Mouse (Mus musculus) limb, embryonic 15.5 days (tissue): Measurements from ENCODE around the gene Pde6h. TPM values are rescaled to one million over a fixed set of nuclear protein-coding genes. Genes with fewer than 3 reads are reported as not detected.

Experiments
- ATAC-seq: fragments of 200-750 bp; cut with Nextera tagmentation; 2 replicates; pipeline ENCODE4 v1.8.0; 2017; ENCODE audit warnings: low read depth, moderate TSS enrichment; ENCODE audit not compliant: insufficient number of reproducible peaks, low FRiP score, low TSS enrichment
- H3K27ac ChIP-seq: fragments of 300-500 bp; sonication (generic); 2 replicates; pipeline ENCODE4 v1.5.1; 2015; ENCODE audit warnings: moderate library complexity, mild to moderate bottlenecking, inconsistent platforms
- H3K27me3 ChIP-seq: fragments of 300-500 bp; sonication (generic); 2 replicates; pipeline ENCODE4 v1.6.1; 2015; ENCODE audit warnings: inconsistent platforms
- H3K36me3 ChIP-seq: fragments of 300-500 bp; sonication (generic); 2 replicates; pipeline ENCODE4 v1.6.1; 2015; ENCODE audit warnings: inconsistent platforms
- H3K4me1 ChIP-seq: fragments of 300-500 bp; sonication (generic); 2 replicates; pipeline ENCODE4 v1.6.1; 2015; ENCODE audit warnings: inconsistent platforms
- H3K4me2 ChIP-seq: fragments of 300-500 bp; sonication (generic); 2 replicates; pipeline ENCODE4 v1.6.1; 2015; ENCODE audit warnings: mild to moderate bottlenecking, inconsistent platforms
- H3K4me3 ChIP-seq: fragments of 300-500 bp; sonication (generic); 2 replicates; pipeline ENCODE4 v1.5.1; 2015; ENCODE audit warnings: mild to moderate bottlenecking, inconsistent platforms
- H3K9ac ChIP-seq: fragments of 300-500 bp; sonication (generic); 2 replicates; pipeline ENCODE4 v1.6.1; 2015; ENCODE audit warnings: inconsistent platforms
- H3K9me3 ChIP-seq: fragments of 300-500 bp; sonication (generic); 2 replicates; pipeline ENCODE4 v1.6.1; 2016; ENCODE audit warnings: inconsistent platforms
- WGBS: fragments of 180-500 bp; shearing (Covaris S2); methylation state at CpG from one replicate; pipeline ENCODE4 v1.1.7; 2015; 5-methylcytosine and 5-hydroxymethylcytosine counted together
- polyA plus RNA-seq: library from polyadenylated mRNA; unstranded; fragments of >200 nt; fragmentation: Nextera tagmentation; extraction: Ambion mirVana; gene quantifications from 2 replicates; pipeline ENCODE4 v1.2.1, GENCODE M21; 2015

Gene Pde6h
- polyA plus RNA-seq, 1 experiment from 2014 or later: 0.19 TPM

DNA sequence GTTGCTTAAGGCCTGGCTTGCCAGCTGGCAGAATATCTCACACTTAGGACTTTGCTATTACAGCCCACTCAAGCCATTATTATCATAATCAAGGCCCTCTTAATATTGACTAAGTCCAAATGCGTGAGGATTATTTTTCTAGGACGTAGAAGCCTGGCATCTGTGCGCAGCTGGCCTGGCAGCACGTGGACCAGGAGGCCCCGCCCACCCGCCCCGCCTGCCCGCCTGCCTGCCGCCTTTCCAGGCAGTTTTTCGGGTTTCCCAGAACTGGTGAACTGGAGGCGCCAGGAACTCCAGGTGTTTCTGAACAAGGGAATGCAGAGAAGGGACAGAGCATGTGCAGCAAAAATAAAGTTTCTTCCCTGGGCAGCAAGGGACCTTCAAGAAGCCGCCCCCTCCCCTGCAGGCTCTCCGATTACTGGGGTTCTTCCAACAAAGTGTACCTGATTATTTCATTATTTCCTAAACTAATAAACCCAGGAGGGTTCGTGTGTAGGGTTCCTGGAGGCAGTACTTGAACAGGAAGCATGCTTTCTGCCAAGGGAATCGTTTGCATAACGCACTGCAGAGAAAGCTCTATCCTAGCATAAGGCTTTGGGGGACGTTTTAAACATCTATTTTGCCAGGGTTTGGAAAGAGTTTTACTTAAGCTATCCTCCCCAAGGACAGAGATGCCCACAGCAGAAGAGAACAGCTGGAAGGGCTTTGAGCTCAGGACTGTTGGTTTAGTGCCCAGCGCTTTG is 10.1 kb upstream of the Pde6h start:
- Histone ChIP-seq H3K4me1 (peaks cover 33% of the 10 kb centered on the region), H3K4me3 (peak overlapping the region; percentile 14), H3K9me3 (no peaks in the 10 kb centered on the region), H3K9ac (no peak overlapping the region), H3K27me3 (no peaks in the 10 kb centered on the region), H3K27ac (peak overlapping the region; percentile 87), H3K36me3 (no peaks in the 10 kb centered on the region), H3K4me2 (peak overlapping the region; percentile 36)
- ATAC-seq: peak; percentile 57
- 6% methylated on average over 18 of the region's 18 CpGs for whole genome bisulfite sequencing

DNA sequence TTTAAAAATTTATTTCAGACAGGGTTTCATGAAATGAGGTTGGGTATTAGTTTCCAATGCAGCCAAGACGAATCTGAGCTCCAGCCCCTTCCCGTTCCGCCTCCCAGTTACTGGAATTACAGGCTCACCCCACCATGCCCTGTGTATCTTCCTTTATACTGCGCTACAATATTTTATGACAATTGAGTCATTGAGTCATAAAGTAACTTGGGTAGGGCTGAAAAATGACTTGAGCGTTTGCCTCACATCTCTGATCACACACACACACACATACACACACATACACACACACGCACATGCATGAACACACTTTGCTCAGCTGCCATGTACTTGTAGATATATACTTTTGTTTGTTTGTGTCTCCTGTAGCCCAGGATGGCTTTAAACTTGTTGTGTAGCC is 9.4 kb upstream of the Pde6h start:
- no peak overlapping the region for H3K4me2 ChIP-seq
- H3K9me3 ChIP-seq: no peaks in the 10 kb centered on the region
- no peak overlapping the region for H3K9ac ChIP-seq
- no peak for ATAC-seq
- WGBS: 67% methylated on average over 6 of the region's 6 CpGs
- no peaks in the 10 kb centered on the region for H3K27me3 ChIP-seq
- peaks cover 34% of the 10 kb centered on the region for H3K4me1 ChIP-seq
- peak overlapping the region; percentile 87 for H3K27ac ChIP-seq
- no peak overlapping the region for H3K4me3 ChIP-seq
- H3K36me3 ChIP-seq: no peaks in the 10 kb centered on the region

DNA sequence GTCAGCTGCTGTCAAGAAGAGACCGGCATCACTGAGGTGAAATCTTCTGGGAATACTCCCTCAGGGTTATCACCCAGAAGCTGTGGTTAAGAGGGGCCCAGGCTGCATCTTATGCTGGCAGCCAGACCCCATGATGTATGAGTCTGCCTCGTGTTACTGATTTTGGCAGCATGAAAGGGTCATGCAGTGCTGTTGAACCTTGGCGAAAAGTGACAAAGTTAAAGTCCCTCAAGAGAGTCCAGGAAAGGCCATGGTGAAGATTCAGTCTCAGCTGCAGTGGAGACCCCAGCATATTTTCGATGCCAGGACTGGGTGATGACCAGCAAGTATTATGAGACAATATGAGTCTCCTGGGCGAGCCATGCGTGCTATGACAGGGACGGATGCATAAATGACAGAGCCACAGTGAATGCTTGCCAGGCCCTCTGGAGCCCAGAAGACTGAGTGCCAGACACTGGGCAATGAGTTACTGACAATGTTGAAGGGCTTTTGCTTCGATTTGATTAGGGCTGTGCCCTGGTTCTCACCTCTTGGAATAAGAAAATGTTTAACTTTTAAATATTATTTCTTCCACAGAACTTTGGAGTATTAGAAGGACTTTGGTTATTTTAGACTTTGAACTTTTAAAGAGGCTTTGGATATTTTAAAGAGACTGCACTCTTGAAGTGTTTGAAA is 7.8 kb upstream of the Pde6h start:
- H3K4me1 ChIP-seq: peaks cover 28% of the 10 kb centered on the region
- no peak overlapping the region for H3K4me2 ChIP-seq
- no peaks in the 10 kb centered on the region for H3K9me3 ChIP-seq
- H3K27me3 ChIP-seq: no peaks in the 10 kb centered on the region
- ATAC-seq: no peak
- H3K36me3 ChIP-seq: no peaks in the 10 kb centered on the region
- WGBS: 81% methylated on average over 8 of the region's 8 CpGs
- H3K9ac ChIP-seq: no peak overlapping the region
- no peak overlapping the region for H3K4me3 ChIP-seq
- H3K27ac ChIP-seq: 0 out of 2 replicates have a peak overlapping the region, but pooled peaks have one; percentile 11

DNA sequence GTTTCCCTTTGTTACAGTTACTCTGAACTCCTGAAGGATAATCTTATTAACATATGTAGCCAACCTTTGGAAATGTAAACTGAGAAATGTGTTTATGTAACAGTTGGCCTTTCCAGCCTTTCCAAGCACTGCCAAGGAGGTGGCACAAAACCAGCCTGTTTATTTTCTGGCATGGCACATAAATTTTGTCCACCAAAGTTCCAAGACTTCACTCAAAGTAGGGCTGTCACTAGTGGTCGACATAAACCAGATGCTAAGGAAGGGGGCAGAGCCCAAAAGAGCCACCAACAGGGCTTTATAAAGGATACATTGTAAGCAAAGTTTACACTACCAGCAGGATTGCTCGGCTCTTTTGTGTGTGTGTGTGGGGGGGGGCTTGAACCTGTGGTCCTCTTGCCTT is 5.7 kb upstream of the Pde6h start:
- H3K9me3 ChIP-seq: no peaks in the 10 kb centered on the region
- peaks cover 26% of the 10 kb centered on the region for H3K4me1 ChIP-seq
- H3K9ac ChIP-seq: no peak overlapping the region
- H3K27ac ChIP-seq: peak overlapping the region; percentile 67
- no peak overlapping the region for H3K4me2 ChIP-seq
- no peak for ATAC-seq
- no peaks in the 10 kb centered on the region for H3K36me3 ChIP-seq
- H3K4me3 ChIP-seq: no peak overlapping the region
- WGBS: 13% methylated on average over 2 of the region's 2 CpGs
- H3K27me3 ChIP-seq: no peaks in the 10 kb centered on the region

DNA sequence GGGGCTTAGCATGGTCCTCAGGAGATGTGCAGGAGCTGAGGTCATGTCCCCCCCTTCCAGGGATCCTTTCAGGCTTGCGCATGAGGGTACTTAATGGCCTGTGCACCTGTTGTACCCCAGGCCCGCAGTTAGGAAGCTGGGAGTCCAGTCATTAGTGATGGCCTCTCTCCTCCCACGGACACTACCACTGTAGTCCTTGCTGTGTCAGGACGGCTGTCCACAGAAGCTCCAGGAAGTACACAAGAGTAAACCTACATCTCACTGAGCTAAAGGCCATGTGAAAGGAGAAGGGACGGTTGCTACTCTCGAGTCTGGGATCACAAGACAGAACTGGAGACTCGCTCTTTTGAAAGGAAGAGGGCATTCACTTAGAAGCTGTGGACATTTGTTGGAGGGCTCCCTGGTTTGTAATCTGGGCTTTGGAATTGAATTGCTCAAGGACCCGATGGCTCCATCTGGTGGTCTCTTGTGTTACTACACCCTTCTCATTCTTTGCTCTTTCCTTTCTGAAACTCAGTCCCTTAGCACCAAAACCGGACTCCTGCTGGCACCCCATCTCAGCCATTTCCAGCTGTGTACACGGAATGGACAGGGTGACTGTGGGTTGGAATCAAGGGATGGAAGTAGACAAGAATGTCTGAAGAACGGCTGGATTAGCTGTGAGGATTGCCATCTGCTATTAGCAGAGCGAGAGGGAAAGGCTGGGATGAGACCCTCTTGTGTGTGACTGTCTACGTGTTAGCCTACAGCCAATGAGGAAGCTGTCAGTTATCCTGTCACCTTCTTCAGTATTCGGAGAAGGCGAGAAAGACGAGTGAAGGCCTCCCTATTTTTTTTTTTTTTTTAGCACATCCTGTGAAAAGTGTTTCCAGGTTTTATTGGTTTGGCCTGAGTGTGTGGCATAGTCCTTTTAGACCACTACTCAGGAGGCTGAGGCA is 3.0 kb upstream of the Pde6h start:
- Histone ChIP-seq H3K9me3 (no peaks in the 10 kb centered on the region), H3K4me1 (peaks cover 19% of the 10 kb centered on the region), H3K27me3 (no peaks in the 10 kb centered on the region), H3K4me3 (no peak overlapping the region), H3K27ac (no peak overlapping the region), H3K4me2 (no peak overlapping the region), H3K36me3 (no peaks in the 10 kb centered on the region), H3K9ac (no peak overlapping the region)
- WGBS: 41% methylated on average over 16 of the region's 16 CpGs
- no peak for ATAC-seq

DNA sequence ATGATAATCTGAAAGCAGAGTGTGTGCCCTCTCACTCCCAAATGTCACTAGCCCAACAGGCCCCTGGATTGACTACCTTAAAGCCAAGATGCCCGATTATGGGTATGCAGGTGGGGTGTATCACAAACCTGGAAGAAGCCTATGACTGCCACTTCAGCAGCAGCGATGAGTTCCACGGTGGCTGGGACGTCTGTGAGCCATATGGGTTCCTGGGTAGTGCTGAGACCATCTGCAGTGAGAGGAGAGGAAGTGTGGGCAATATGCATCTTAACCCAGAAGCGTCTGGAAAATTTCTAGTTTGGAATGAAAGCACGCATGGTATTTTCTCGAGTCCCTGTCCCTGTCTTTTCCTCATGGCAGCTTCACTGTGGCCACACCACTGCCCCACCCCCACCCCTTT is 2.0 kb upstream of the Pde6h start:
- WGBS: 51% methylated on average over 7 of the region's 7 CpGs
- no peak overlapping the region for H3K9ac ChIP-seq
- H3K27ac ChIP-seq: no peak overlapping the region
- no peaks in the 10 kb centered on the region for H3K9me3 ChIP-seq
- H3K4me2 ChIP-seq: no peak overlapping the region
- H3K4me1 ChIP-seq: peaks cover 15% of the 10 kb centered on the region
- no peaks in the 10 kb centered on the region for H3K36me3 ChIP-seq
- no peaks in the 10 kb centered on the region for H3K27me3 ChIP-seq
- no peak overlapping the region for H3K4me3 ChIP-seq
- no peak for ATAC-seq

DNA sequence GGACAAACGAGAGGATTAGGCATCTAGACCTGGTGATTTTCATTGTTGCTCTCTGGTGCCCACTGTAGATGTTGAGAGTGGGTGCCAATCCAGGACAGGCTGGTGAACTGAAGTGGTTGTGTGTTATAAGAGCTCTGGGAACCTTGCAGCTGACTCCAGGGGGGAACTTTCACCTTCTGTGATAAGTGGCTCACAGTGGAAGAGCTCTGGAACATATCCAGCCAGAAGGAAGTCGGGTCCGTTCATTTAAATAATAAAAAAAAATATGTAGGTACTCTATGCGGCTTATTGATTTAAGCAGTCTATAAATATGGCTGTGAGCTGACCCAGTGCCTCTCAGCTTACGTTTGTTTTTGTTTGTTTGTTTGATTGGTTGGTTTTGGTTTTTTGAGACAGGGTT is 1.6 kb upstream of the Pde6h start, which contains the start of gene Erp27:
Gene Erp27 (minus strand): TSS at position 101 of the 400 bp plus-strand sequence.
- no peaks in the 10 kb centered on the region for H3K27me3 ChIP-seq
- ATAC-seq: no peak
- no peak within 1 kb of the TSS for H3K4me3 ChIP-seq
- H3K4me2 ChIP-seq: no peak within 1 kb of the TSS
- no peak within 1 kb of the TSS for H3K27ac ChIP-seq
- no peaks in the 10 kb centered on the region for H3K9me3 ChIP-seq
- H3K36me3 ChIP-seq: no peaks in the 10 kb centered on the region
- H3K9ac ChIP-seq: no peak within 1 kb of the TSS
- H3K4me1 ChIP-seq: peaks cover 15% of the 10 kb centered on the region
- 65% methylated on average over 5 of the region's 5 CpGs for WGBS

DNA sequence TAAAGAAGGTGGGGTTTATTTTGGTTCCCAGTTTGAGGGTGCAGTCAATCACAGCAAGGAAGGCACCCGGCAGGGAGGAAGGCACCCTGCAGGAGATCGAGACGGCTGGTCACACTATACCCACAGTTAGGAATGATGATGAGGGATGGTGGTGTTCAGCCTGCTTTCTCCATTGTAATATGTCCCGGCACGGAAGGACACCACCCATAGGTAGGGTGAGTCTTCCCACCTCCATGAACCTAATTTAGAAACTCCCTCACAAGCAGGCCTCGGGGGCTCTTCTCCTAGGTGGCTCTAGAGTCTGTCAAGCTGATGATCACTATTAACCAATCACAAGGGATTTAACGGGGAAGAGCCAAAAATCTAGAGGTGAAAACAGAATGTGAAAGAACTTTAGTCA is 761 bp upstream of the Pde6h start:
- Histone ChIP-seq H3K4me3 (no peak overlapping the region), H3K4me1 (peaks cover 15% of the 10 kb centered on the region), H3K36me3 (no peaks in the 10 kb centered on the region), H3K9ac (no peak overlapping the region), H3K9me3 (no peaks in the 10 kb centered on the region), H3K27me3 (no peaks in the 10 kb centered on the region), H3K4me2 (no peak overlapping the region), H3K27ac (no peak overlapping the region)
- 89% methylated on average over 7 of the region's 7 CpGs for WGBS
- no peak for ATAC-seq

DNA sequence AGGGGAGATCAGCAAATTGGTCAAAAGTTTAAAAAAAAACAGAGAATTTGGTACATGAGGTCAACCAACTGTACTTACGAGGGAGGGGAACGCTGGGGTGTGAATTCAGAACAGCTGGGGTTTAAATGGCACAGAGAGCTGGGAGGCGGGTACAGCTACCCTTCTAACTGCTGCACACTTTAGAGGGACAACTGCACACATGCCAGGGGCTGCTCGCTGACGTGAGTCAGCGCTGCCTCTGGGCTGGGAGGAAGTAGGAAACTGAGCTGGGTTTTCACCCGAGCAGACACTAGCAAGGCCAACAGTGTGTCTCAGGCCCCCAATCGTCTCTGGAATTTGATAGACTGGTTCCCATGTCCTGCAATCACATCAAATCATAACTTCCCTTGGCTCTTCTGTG is 1.4 kb downstream of the Pde6h start:
- peaks cover 7% of the 10 kb centered on the region for H3K4me1 ChIP-seq
- ATAC-seq: no peak
- H3K9me3 ChIP-seq: no peaks in the 10 kb centered on the region
- H3K27ac ChIP-seq: no peak overlapping the region
- no peaks in the 10 kb centered on the region for H3K36me3 ChIP-seq
- no peak overlapping the region for H3K4me2 ChIP-seq
- no peak overlapping the region for H3K9ac ChIP-seq
- 38% methylated on average over 8 of the region's 8 CpGs for WGBS
- no peak overlapping the region for H3K4me3 ChIP-seq
- H3K27me3 ChIP-seq: no peaks in the 10 kb centered on the region

DNA sequence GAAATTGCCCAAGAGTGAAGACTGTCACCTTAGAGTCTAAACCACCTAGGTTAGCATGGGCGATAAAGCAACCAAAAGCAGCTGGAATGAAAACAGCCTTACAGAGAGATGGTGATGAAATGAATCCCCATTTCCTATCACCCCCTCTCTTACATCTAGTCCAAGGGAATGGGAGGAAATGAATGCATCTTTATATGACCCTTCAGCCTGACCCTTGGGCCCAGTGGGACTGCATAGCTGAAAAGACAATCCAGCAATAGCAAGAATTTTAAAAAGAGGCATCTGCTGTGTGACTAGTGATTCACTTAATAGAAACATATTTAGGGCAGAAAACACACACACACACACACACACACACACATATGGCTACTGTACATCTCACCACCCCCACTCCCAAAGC is 4.0 kb downstream of the Pde6h start:
- no peak overlapping the region for H3K27ac ChIP-seq
- H3K9me3 ChIP-seq: no peaks in the 10 kb centered on the region
- no peak for ATAC-seq
- no peak overlapping the region for H3K4me2 ChIP-seq
- H3K36me3 ChIP-seq: no peaks in the 10 kb centered on the region
- no peak overlapping the region for H3K9ac ChIP-seq
- 84% methylated on average over 1 of the region's 1 CpGs for WGBS
- no peak overlapping the region for H3K4me3 ChIP-seq
- no peaks in the 10 kb centered on the region for H3K27me3 ChIP-seq
- H3K4me1 ChIP-seq: peaks cover 16% of the 10 kb centered on the region

DNA sequence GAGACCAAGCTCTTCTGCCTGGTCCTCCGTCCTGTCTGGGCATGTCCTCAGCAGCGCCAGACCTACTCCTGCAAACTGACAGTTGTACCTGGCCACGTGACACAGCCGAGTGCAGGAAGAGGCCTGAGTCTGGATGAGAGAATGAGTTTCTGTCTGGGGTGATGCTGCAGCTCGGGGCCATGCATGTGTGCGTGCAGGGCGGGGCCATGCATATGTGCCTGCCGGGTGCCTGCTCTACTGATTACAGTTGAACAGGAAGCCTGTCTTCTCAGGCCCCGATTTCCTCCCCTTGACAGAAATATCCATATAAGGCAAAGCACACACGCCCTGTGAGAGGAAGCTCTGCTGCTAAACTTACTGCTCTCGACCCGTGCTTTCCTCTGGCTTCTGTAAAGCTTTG is 7.0 kb downstream of the Pde6h start:
- H3K9ac ChIP-seq: no peak overlapping the region
- no peaks in the 10 kb centered on the region for H3K36me3 ChIP-seq
- peak overlapping the region; percentile 72 for H3K27ac ChIP-seq
- H3K4me2 ChIP-seq: peak overlapping the region; percentile 30; the same call in 1 of the 2 replicates
- peak; percentile 85 for ATAC-seq
- H3K27me3 ChIP-seq: no peaks in the 10 kb centered on the region
- peaks cover 12% of the 10 kb centered on the region for H3K4me1 ChIP-seq
- no peak overlapping the region for H3K4me3 ChIP-seq
- H3K9me3 ChIP-seq: no peaks in the 10 kb centered on the region
- WGBS: 14% methylated on average over 12 of the region's 12 CpGs

DNA sequence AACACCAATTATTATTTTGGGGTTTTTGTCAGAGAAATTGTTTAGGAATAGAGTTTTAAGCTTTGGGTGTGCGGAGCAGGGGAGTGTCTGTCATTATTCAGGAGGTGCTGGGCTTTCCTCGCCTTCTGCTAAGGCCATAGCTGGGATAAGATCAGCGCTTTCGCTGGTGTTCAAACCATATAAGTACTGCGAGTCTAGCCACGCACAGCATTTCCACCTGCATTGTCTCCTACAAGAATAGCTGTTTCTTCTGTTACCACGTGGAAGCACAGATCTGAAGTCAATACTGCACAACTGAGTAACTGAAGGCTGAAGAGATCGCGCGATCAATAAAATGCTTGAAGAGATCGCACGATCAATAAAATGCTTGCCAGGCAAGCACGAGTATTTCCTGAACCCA is 7.6 kb downstream of the Pde6h start:
- no peaks in the 10 kb centered on the region for H3K36me3 ChIP-seq
- peak overlapping the region; percentile 72 for H3K27ac ChIP-seq
- no peak overlapping the region for H3K4me3 ChIP-seq
- ATAC-seq: no peak
- H3K4me1 ChIP-seq: peaks cover 12% of the 10 kb centered on the region
- no peak overlapping the region for H3K4me2 ChIP-seq
- 81% methylated on average over 13 of the region's 13 CpGs for WGBS
- H3K9me3 ChIP-seq: no peaks in the 10 kb centered on the region
- H3K9ac ChIP-seq: no peak overlapping the region
- no peaks in the 10 kb centered on the region for H3K27me3 ChIP-seq
